Mouse (Mus musculus) embryo, embryonic 10 days (tissue): Measurements from ENCODE around the gene 6030468B19Rik.
A peak's percentile ranks its signal among the peaks of the same experiment; 100 is the strongest.
"Not testable (repeated sequence)": the region's sequence is repeated elsewhere in the genome, so short reads cannot be mapped to it uniquely, and the experiment has no call there.

Experiments
- DNase-seq: peaks from one replicate; pipeline ENCODE4 v3.0.0-alpha.2; 2015; ENCODE audit warnings: low spot score

The 6030468B19Rik gene

DNA sequence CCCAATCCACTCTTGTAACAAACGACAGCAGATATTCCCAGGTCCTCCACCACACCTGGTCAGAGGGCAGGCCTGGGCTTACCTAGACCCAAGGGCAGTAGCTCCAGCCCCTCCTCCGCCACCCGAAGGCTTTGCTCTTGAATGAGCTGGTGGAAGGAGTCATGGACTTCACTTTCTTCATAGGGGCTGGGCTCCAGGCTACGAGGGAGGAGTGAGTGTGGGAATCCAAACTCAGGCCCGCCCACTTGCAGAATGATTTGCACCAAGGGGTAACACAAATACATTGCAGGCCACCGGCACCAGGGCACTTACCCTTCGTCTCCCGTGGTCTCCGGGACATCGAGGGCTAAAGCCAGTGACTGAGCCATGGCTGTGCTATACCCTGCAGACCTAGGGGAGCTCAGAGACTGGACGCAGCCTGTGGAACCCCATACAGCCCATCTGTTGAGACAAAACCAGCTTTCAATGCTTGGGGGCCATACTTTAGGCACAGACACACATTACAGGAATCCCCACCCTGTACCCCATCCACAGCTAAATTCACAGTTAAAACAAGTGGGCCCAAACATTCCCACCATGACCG, 18.5 kb upstream of the 6030468B19Rik start:
- DNase-seq = peak; percentile 42

DNA sequence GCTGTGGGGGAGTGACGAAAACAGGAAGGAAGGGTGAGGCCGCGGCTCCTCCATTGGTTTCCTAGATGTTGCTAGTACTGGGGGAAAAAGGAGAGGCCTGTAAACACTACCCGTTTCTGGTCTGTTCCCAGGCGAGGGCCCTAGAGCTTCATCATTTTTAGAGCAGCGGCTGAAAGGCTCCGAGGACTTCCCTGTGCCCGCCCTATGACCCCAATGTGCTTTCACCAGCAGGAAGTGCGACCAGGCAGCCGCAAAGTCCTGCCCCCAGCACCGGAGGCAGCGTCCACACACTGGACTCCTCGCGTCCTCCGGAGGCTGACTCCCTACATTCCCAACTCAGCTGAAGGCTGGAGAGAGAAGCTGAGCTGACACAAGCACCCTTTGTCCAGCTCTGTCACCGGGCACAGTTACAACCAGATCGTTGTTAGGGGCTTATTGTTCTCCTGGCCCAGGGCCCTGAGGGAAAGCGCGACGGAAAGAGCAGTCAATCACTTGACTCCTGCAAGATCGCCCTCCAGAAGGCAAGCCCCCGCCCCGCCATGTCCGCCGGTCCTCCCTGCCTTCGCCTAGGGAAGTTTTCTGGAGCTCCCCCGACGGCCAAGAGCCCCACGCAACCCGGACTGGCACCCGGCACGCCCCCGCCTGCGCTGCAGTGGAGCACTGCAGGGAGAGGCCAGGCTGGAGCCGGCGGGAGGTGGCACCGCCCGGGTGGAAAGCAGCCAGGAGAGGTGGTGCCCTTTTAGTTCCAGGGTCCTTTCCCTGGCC, 17.8 kb upstream of the 6030468B19Rik start:
- peak; percentile 84 for DNase-seq

DNA sequence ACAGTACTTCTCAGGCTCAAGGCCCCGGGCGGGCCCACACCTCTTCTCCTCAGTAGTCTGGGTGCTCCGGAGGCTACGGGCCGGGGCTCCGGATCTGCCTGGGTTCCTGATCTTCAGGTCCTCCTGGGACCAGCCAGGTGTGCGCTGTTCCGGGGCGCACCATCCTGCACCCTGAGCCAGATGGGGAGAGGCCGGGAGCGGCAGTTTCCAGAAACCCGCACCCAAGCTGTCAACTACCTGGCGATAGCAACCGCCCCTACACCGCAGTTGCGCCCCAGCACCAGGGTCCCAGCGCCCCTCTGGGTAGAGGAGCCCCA, 17.3 kb upstream of the 6030468B19Rik start:
- DNase-seq = no peak

DNA sequence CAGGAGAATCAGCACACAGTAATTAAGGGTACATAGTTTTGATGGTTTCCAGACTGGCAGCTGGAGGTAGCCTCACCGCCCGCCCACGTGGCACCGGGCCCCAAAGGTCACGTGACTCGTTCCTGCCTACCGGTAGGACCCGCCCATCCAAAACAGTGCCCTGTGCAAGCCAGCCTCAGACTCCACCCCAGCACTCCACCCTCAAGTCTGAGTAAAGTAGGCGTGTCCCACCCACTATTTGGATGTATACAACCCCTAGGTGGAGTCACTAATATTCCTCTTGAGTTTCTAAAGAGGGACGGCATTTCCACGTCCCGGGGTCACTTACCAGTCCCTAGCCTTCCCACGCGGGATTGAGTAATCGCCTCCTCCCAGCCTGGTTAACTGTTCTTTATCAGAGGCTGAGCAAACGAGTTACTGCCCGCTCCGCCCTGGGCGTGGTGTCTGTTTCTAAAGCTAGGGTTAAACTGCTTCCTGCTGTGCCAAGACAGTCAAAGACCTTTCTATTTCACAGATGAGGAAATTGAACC, 16.8 kb upstream of the 6030468B19Rik start:
- peak; percentile 93 for DNase-seq

DNA sequence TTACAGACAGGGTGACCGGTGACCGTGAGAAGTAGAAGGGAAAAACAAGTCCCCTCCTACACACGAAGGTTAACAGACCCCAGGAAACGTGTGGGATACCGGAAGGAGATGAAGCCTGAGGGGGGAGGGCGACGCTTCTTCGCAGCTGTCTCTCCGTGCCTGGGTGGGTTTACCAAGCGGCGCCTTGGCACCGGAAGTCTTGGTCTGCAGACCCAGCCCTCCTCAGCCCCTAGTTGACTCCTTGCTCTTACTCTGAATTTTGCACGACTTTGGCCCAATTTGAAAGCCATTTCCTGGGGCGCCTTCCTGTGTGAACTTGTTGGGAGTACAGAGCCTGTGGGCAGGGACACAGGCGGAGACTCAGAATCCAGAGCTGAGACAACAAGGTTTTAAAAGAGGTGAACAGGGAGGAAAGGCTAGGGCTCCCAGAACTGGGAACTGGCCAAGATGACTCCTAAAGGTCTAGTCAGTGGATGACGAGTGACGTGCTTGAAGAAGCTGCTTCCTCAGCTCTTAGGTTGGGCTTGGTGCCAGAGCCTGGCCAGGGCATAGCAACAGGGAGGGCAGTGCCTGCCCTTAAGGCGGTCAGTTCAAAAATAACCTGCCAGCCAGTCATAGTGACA, 16.1 kb upstream of the 6030468B19Rik start:
- DNase-seq = no peak

DNA sequence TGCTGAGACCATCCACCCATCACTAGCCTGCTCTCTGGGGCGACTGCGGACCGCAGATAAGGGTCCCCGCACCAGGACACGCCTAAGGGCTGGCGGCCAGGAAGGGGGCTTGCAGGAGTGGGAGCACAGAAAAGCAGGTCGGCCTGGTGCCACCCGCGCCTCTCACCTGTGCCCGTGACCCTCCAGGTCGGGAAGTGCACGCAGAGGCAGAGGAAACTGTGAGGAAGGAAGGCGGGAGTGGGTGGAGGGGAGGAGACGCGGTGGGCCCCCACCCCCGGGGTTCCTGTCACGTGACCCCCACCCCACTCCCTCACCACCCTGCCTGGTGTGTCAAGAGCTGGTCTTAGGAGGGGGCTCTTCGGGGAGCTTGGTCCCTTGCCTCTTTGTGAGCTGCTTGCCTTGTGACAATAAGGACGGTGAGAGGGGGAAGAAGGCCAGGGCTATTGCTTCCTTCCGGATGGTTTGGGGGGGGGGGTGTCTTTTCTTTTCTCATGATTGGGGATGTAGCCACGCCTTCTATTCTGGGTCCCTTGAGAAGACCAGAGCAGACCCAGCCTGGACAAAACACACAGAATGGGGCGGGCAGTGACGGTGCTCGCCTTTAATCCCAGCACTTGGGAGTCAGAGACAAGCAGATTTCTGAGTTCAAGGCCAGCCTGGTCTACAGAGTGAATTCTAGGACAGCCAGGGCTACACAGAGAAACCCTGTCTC, 15.3 kb upstream of the 6030468B19Rik start, which contains the start of the genes Tmc8 and Tmc6:
Gene Tmc8, plus strand, starts transcription at position 84 of the 712 bp plus-strand sequence.
Gene Tmc6, minus strand, starts transcription at position 206 of the 712 bp plus-strand sequence.
- no peak for DNase-seq

DNA sequence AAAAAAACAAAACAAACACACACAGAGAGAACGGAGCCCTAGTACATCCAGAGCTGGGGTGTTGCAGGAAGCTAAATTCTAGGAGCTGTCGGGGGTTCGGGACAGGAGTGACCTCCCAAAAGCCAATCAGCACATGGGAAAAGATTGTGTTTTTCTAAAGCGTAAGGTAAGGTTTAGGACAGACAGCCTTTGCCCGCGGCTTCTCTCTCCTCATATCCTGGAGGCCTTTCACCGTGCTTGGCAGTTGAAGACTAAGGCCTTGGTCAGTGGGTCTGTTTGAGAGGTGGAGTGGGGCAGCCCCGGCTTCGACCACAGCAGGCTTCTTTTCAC, 14.8 kb upstream of the 6030468B19Rik start:
- no peak for DNase-seq

DNA sequence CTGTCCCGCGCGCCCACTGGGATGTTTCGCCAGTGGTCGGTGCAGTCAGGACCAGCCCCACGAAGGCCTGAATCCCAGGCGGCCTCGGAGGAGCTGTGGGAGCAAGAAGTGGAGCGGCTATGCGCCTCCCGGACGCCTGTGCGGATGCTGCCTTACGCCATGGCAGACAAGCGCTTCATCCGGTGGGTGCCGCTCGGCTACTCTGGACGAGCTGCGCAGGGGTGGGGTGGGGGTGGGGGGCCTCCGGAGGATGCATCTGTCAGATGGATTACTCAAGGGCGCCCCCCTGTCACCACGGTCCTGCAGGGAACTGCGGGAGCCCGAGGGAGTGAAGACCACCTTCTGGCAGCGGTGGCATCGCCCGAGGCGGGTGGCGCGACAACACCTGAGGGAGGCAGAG, 14.4 kb upstream of the 6030468B19Rik start:
- peak; percentile 75 for DNase-seq

DNA sequence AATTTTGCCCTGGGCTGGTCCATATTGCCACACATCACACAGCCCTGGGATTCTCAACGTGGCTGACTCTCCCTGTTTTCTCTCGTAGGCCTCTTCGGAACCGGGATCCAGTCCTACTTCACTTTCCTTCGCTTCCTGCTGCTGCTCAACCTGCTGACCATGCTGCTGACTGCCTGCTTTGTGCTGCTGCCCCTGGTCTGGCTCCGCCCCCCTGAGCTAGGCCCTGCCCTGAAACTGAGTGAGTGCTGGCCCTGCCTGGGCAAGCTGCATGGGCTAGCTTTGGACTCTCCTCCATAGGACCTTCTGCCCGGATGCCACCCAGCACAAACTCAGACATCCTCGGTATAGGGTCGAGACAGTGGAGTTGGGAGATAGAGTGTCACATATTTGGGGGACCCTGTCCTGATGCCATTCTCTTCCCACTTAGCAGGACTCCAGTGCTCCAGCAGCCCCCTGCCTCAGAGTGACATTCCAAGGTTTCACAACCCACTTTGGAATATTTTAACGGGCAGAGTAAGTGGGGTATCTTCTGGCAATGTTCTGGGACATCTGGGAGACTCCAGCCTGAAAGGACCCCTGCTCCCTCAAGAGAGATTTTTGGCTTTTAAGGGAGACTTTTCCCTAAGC, 13.7 kb upstream of the 6030468B19Rik start:
- peak; percentile 38 for DNase-seq

DNA sequence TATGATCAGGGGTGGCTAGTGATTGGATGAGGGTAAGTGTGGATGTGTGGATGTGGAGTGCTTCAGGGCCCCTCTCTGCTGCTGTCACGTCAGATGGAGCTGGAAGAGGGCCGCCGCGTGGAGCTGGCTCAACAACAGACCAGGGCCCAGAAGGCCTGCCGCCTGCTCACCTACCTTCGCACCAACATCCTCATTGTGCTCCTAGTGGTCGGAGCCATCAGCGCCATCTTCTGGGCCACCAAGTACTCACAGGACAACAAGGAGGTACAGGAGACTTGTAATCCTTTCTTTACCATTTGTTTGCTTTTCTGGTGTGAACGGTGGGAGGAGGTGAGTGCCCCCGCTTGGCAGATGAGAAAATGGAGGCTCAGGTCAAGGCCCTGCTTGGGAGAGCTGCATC, 11.2 kb upstream of the 6030468B19Rik start:
- DNase-seq = peak; percentile 90

DNA sequence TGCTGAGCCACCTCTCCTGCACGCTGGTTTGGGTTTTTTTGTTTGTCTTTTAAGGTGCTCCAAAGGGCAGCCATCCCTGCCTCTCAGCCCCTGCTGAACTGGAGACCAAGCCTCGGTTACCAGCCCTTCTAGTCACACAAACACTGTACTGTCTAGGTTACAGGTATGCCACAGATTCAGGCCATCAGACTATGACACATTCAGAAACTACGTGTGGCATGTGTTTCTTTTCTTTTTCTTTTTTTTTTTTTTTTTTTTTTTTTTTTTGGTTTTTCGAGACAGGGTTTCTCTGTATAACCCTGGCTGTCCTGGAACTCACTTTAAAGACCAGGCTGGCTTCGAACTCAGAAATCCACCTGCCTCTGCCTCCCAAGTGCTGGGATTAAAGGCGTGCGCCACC, 9.0 kb upstream of the 6030468B19Rik start:
- not testable (repeated sequence) for DNase-seq

DNA sequence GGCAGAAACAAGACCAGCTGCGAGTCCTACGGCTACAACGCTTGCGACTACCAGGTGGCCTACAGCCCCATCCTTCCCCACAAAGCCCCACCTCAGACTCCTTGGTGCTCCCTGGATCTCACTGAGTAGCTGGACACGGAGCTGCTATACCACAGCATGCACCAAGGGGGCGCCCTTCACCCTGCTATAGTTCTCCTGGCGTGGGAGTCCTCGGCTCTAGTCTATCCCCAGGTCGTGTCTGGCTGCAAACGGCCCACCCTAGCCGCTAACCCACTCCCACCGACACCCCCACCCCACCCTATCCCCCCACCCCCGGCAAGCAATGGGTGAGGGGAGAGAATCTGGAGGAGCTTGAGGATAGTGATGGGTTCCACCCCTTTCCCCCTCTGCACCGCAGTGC, 7.2 kb upstream of the 6030468B19Rik start:
- DNase-seq = peak; percentile 83

DNA sequence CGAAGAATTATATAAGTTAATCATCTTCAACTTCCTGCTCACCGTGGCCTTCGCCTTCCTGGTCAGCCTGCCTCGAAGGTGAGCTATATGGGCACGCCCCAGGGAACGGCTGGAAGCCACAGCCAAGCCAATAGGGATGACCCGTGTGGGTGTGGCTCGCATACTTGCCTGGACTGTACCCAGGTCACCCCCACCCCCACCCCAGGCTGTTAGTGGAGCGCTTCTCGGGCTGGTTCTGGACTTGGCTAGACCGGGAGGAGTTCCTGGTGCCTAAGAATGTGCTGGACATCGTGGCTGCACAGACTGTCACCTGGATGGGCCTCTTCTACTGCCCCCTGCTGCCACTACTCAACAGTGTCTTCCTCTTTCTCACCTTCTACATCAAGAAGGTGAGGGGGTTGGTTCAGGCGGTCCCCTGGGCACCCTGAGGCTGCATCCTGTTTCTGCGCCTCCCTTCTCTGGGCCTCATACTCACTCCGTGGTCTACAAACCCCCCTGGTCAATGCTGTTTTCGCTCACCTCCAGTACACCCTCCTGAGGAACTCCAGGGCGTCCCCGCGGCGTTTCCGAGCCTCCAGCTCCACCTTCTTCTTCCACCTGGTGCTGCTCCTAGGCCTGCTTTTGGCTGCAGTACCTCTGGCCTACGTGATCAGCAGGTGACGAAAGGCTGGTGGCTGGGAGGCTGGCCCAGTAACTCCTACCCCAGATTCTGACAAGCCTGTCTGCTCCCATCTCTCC, 6.6 kb upstream of the 6030468B19Rik start:
- DNase-seq = peak; percentile 21

DNA sequence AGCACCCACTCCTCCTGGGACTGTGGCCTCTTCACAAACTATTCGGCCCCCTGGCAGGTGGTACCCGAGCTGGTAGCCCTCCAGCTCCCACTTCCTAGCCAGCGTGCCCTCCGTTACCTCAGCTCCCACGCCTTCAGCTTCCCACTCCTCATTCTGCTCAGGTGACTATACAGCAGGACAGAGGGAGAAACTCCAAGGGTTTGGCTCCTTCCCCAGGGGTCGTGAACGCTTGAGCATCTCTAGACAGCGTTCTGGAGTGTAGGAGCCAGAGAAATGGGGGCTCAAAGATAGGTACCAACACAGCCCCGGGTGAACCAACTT, 6.1 kb upstream of the 6030468B19Rik start:
- no peak for DNase-seq

DNA sequence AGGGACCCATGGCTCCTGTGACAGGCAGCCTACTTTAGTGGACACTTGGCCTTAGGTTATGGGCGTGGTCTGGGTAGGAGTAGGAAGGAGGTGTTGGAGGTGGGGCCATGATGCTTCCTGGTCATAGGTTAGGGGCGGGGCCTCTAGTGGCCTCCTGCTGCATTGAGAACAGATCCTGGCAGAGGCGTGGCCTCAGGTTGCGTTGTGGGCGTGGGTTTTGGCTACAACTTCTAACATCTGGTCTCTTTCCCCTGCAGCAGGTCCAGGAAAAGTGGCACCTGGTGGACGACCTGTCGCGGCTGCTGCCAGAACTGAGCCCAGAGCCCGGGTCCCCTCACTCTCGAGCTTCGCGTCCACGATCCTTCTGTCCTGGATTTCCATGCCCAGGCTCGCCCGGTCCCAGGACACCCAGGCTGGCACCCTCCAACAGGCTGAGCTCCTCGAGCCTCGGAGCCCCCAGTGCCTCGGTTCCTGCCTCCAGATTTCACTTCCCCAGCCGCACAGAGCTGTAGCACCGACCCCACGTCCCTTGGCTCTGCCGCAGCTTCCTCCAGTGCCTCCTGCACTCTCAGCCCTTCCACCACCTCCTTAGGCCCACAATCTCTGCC, 5.1 kb upstream of the 6030468B19Rik start:
- peak; percentile 79 for DNase-seq

DNA sequence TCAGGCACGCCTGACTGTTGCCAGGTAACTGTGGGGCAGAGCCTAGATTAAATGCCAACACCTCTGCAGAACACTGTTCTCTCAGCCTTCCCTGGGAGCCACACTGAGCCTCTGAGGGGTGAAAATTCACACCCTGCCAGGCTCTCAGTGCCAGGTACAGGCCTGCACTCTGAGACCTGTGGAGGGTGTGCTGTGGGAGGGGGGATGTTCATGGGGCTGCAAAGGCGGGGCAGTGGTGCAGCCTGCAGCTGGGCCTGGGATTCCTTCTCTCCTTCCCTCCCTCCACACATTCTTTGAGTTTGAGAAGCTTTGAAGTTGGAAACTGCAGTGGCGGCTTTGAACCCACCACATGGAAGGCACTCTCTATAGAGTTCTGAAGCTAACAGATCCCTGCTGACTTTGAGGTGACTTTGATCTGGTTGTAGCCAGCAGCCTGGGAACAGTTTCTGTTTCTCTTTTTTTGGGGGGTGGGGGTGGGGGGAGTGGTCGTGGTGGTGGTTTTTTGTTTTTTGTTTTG, 3.4 kb upstream of the 6030468B19Rik start:
- DNase-seq = no peak

DNA sequence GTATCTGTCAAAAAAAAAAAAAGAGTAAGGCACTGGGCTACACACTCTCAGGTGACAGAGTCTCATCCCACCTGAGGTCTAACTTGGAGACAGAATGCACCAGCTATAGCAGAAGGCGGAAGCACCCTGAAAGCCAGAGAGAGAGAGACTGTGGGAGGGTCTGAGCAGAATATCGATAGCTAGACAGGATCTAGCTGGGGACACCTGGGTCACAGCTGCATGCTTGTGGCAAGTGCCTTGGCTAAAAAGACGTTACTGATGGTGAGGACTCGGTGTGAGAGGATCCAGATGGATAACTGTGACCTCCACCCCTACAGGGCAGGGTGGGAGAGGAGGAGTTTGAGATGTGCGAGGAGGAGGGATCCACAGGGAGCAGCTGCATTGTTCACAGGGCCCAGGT, 506 bp upstream of the 6030468B19Rik start:
- no peak for DNase-seq

DNA sequence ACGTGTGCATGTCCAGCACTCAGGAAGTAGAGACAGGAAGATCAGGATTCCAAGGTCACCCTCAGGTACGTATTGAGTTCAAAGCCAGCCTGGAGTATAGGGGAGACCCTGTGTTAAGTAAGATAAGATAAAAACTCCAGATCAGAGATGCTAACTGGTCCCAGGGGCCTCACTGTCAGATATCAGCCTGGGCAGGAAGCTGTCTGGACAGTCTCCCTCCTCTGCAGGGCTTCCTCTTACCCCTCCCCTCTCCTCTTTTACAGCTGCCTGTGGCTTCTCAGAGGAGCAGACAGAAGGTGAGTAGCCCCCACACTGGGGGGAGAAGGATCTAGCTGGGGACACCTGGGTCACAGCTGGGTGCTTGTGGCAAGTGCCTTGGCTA, 691 bp downstream of the 6030468B19Rik start:
- no peak for DNase-seq

DNA sequence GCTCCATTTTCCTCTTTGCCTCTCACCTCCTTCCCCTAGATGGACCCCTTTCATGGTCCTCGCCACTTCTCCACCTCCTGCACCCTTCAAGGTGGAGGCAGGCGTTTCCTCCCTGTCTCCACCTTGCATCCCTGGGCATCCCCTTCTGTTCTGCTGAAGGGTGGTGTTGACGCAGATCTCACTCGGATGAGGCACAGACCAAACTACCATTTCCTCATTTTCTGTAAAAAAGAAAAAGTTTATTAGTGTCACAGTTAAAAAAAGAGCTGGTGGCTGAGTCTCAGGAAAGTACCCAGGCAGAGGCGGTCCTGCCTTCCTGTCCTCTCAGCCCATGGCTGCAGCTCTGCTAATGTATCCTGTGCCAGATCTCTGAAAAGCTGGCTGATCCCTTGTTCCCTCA, 1.7 kb downstream of the 6030468B19Rik start:
- no peak for DNase-seq

DNA sequence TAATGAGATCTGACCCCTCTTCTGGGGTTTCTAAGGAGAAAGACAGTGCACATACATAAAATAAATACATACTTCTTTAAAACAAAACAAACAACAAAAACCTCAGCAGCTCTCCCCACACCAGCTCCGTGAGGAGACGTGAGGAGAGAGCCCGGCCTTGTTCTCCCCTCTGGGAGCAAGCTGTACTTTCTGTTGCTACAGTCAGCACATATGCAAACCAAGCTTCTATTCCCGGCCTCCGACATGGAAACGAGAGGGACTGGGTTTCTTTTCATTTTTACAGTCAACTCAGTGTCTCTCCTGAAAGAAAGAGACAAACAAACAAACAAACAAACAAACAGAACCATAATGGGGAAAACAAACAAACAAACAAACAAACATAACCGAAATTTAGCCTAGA, 2.6 kb downstream of the 6030468B19Rik start:
- no peak for DNase-seq

DNA sequence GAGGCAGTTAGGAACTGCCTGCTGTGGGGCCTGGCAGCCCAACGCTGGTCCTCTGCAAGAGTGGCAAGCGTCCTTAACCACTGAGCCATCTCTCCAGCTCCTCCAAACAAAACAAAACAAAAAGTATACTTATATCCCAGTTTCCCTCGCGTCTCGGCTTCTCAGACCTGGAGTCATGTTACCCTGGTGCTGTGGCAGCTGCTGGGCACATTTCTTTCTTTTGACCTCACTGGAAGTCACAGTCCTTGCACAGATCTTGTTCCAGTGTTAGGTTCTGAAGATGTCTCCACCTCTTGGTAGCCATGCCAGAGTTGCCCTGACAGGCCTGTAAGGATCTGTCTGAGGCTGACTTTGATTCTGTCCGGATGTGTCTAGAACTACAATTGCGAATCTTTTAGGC, 4.2 kb downstream of the 6030468B19Rik start:
- DNase-seq = no peak
